Mouse (Mus musculus): ENCODE measurements around the gene Nudt11. TPM values are rescaled to one million over a fixed set of nuclear protein-coding genes. Genes with fewer than 3 reads are reported as not detected.

The Nudt11 gene
- total RNA-seq (2021), result 10 to 100 TPM in 1 of 2 experiments, 1 to 10 TPM in 1; 3.2 to 15.9 TPM
- long read RNA-seq, experiment 1, partial matches to known transcripts, result 0 of 4 reads
- long read RNA-seq, experiment 1, other reads (novel, unspliced or antisense), result 0 of 4 reads
- long read RNA-seq, experiment 2, transcript Nudt11-201 (2 exons, 3,036 nt), result major isoform, 31 of 32 reads
- long read RNA-seq, experiment 2, partial matches to known transcripts, result 0 of 32 reads
- long read RNA-seq, experiment 2, other reads (novel, unspliced or antisense), result 1 of 32 reads

- DNase-seq (ENCODE audit: low spot score in 2 of 2), result peak; percentile 18 to 25
These were observed at the start of gene Nudt11 for GRCm38 (mm10) chrX:6047066-6047935. Gene Nudt11 (plus strand): TSS chrX:6047453.

- peak in 1 of 2 experiments; percentile 4 for DNase-seq (ENCODE audit: low spot score in 2 of 2)
These were observed 822 bp downstream of the Nudt11 start for GRCm38 (mm10) chrX:6047936-6048614.

GRCm38 (mm10) chrX:6061563-6061962 is 14.3 kb downstream of the Nudt11 start:
- DNase-seq (ENCODE audit: low spot score in 2 of 2), result no peak

- no peak for DNase-seq (ENCODE audit: low spot score in 2 of 2)
These were observed 35.9 kb downstream of the Nudt11 start, which contains the start of gene AU022751 for GRCm38 (mm10) chrX:6082954-6083680. Gene AU022751 (minus strand): TSS chrX:6083419.

- DNase-seq (ENCODE audit: low spot score in 2 of 2), result no peak
These were observed 44.3 kb downstream of the Nudt11 start for GRCm38 (mm10) chrX:6091547-6091946.

GRCm38 (mm10) chrX:6091996-6092757 is 44.9 kb downstream of the Nudt11 start:
- peak in 1 of 2 experiments; percentile 14 for DNase-seq (ENCODE audit: low spot score in 2 of 2)

Small RNA genes lying within 50 kb of the gene (microRNA-seq; reads per million reads assigned to microRNA genes)
- 0 reads per million in 2 experiments for gene Gm27360 (ENCODE audit: borderline number of aligned reads in 2 of 2)

Other genes starting within 250 kb of the Nudt11 start
- under 1 TPM in 1 of 2 experiments, not detected in 1; 0.13 TPM for gene AU022751, start 36.0 kb downstream of the Nudt11 start, total RNA-seq (2021)
- 1 to 10 TPM; 3.8 to 6.0 TPM for gene Nudt10, start 125.6 kb downstream of the Nudt11 start, total RNA-seq (2021)